Mouse (Mus musculus): Measurements from ENCODE around the gene 2210407C18Rik. TPM values are rescaled to one million over a fixed set of nuclear protein-coding genes. Genes with fewer than 3 reads are reported as not detected.

Gene 2210407C18Rik
- polyA plus RNA-seq (2016; fragmentation: Nextera tagmentation; extraction: Ambion mirVana) = not detected in 2 replicates

GRCm38 (mm10) chr11:58615975-58616374 is at the start of gene 2210407C18Rik:
Gene 2210407C18Rik (minus strand): TSS chr11:58616075.
- H3K36me3 ChIP-seq = no peaks in the 10 kb centered on the region
- no peak for ATAC-seq (ENCODE audit: low FRiP score)
- no peak within 1 kb of the TSS for H3K4me2 ChIP-seq (replicated peaks)
- 89% methylated on average over 4 of the region's 4 CpGs for WGBS
- H3K9ac ChIP-seq = no peak within 1 kb of the TSS
- no peak within 1 kb of the TSS for H3K4me3 ChIP-seq
- H3K27me3 ChIP-seq = no peaks in the 10 kb centered on the region
- peaks cover 9% of the 10 kb centered on the region for H3K4me1 ChIP-seq
- no peak within 1 kb of the TSS for H3K27ac ChIP-seq
- no peaks in the 10 kb centered on the region for H3K9me3 ChIP-seq (replicated peaks)

DNA sequence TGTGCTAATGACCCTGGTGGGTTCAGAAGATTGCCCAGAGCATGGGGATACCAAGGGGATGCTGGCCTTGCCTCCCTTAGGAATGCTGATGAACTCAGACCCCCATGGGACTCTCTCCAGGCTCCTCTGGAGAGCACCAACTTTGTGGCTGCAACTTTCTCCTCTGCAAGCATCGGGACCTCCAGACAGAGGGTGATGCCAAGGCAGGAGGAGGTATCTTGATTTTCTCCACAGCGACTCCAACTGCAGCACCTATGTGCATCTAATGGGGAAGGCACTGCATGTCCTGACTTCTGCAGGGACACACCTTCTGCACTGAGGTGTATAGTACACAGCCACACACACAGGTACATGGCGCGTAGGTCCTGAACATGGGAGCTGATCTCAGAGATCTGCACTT is 42.7 kb upstream of the 2210407C18Rik start, which contains the start of gene Olfr322:
Gene Olfr322 (plus strand): TSS at position 187 of the 400 bp plus-strand sequence.
- Histone ChIP-seq H3K4me1 (no peaks in the 10 kb centered on the region; the same call in 1 of the 2 replicates), H3K27me3 (no peaks in the 10 kb centered on the region), H3K27ac (no peak within 1 kb of the TSS), H3K4me2 (replicated peaks) (no peak within 1 kb of the TSS), H3K4me3 (no peak within 1 kb of the TSS), H3K9ac (no peak within 1 kb of the TSS), H3K36me3 (no peaks in the 10 kb centered on the region), H3K9me3 (replicated peaks) (no peaks in the 10 kb centered on the region)
- ATAC-seq (ENCODE audit: low FRiP score) = no peak
- WGBS = 92% methylated on average over 4 of the region's 4 CpGs

DNA sequence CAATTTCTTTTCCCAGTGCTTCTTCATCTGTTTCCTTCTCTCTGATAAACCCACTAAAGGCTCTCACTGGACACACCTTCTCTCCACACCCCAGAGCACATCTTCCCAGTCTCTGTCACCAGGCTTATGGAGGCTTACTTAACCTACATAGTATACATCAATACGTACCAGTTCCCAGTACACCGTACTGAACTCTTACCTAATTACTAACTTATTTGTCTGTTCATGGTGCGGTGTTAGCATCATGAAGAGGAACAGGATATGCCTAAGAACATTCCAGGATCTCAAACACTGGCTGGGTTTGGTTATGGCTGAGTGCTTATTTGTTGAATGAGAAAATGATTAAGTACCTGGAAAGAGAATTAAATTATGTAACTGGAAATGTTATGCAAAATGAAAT is 39.3 kb upstream of the 2210407C18Rik start:
- H3K4me1 ChIP-seq = no peaks in the 10 kb centered on the region; the same call in 1 of the 2 replicates
- WGBS = 85% methylated on average over 3 of the region's 3 CpGs
- H3K4me3 ChIP-seq = no peak overlapping the region
- no peak overlapping the region for H3K27ac ChIP-seq
- no peaks in the 10 kb centered on the region for H3K36me3 ChIP-seq
- 0 out of 2 replicates have a peak, but pooled peaks cover 3% of the 10 kb centered on the region for H3K9me3 ChIP-seq (replicated peaks)
- no peak for ATAC-seq (ENCODE audit: low FRiP score)
- no peak overlapping the region for H3K9ac ChIP-seq
- no peak overlapping the region for H3K4me2 ChIP-seq (replicated peaks)
- no peaks in the 10 kb centered on the region for H3K27me3 ChIP-seq

GRCm38 (mm10) chr11:58643350-58643749 is 27.5 kb upstream of the 2210407C18Rik start:
- WGBS = 36% methylated on average over 6 of the region's 6 CpGs
- H3K27me3 ChIP-seq = peaks cover 20% of the 10 kb centered on the region
- H3K27ac ChIP-seq = no peak overlapping the region
- H3K9ac ChIP-seq = no peak overlapping the region
- peaks cover 9% of the 10 kb centered on the region for H3K4me1 ChIP-seq
- no peaks in the 10 kb centered on the region for H3K36me3 ChIP-seq
- H3K4me2 ChIP-seq (replicated peaks) = no peak overlapping the region
- no peak overlapping the region for H3K4me3 ChIP-seq
- no peak for ATAC-seq (ENCODE audit: low FRiP score)
- H3K9me3 ChIP-seq (replicated peaks) = no peaks in the 10 kb centered on the region

GRCm38 (mm10) chr11:58641638-58642358 is 25.9 kb upstream of the 2210407C18Rik start:
- no peak overlapping the region for H3K27ac ChIP-seq
- H3K4me1 ChIP-seq = peaks cover 9% of the 10 kb centered on the region
- WGBS = 84% methylated on average over 13 of the region's 13 CpGs
- H3K9me3 ChIP-seq (replicated peaks) = no peaks in the 10 kb centered on the region
- H3K4me3 ChIP-seq = no peak overlapping the region
- H3K27me3 ChIP-seq = peaks cover 21% of the 10 kb centered on the region
- no peaks in the 10 kb centered on the region for H3K36me3 ChIP-seq
- no peak overlapping the region for H3K4me2 ChIP-seq (replicated peaks)
- ATAC-seq (ENCODE audit: low FRiP score) = no peak
- no peak overlapping the region for H3K9ac ChIP-seq

GRCm38 (mm10) chr11:58641057-58641456 is 25.2 kb upstream of the 2210407C18Rik start:
- Histone ChIP-seq H3K4me2 (replicated peaks) (peak overlapping the region; percentile 93), H3K9ac (peak overlapping the region; percentile 66), H3K36me3 (no peaks in the 10 kb centered on the region), H3K4me1 (peaks cover 9% of the 10 kb centered on the region), H3K9me3 (replicated peaks) (no peaks in the 10 kb centered on the region), H3K27me3 (peaks cover 21% of the 10 kb centered on the region), H3K27ac (no peak overlapping the region), H3K4me3 (peak overlapping the region; percentile 37)
- WGBS = 34% methylated on average over 14 of the region's 14 CpGs
- no peak for ATAC-seq (ENCODE audit: low FRiP score)

DNA sequence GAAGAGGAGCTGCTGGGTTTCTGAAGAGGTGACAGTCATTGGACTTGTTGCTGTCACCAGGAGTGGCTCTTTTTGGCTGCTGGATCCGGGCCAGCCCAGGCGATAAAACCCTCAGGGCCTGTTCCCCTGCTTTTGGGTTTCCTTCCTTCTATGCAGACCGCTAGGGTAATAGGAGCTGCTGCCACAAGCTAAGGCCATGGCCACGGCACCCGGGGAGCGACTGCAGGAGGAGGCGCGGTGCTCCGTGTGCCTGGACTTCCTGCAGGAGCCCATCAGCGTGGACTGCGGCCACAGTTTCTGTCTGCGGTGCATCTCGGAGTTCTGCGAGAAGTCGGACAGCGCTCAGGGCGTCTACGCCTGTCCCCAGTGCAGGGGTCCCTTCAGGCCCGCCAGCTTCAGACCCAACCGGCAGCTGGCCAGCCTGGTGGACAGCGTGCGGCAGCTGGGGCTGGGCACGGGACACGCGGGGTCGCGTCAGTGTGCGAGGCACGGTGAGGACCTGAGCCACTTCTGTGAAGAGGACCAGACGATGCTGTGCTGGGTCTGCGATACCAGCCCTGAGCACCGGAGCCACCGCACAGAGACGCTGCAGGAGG is 24.5 kb upstream of the 2210407C18Rik start, which contains the start of gene Trim58:
Gene Trim58 (plus strand): TSS at position 194 of the 596 bp plus-strand sequence.
- Histone ChIP-seq H3K4me2 (replicated peaks) (peak within 1 kb of the TSS; percentile 93), H3K4me3 (peak within 1 kb of the TSS; percentile 37), H3K9me3 (replicated peaks) (no peaks in the 10 kb centered on the region), H3K27me3 (peaks cover 21% of the 10 kb centered on the region), H3K27ac (no peak within 1 kb of the TSS), H3K36me3 (no peaks in the 10 kb centered on the region), H3K9ac (peak within 1 kb of the TSS; percentile 66), H3K4me1 (peaks cover 9% of the 10 kb centered on the region)
- WGBS = 7% methylated on average over 34 of the region's 34 CpGs
- no peak for ATAC-seq (ENCODE audit: low FRiP score)

GRCm38 (mm10) chr11:58638176-58638701 is 22.4 kb upstream of the 2210407C18Rik start:
- Histone ChIP-seq H3K4me1 (peaks cover 9% of the 10 kb centered on the region), H3K4me3 (no peak overlapping the region), H3K9me3 (replicated peaks) (no peaks in the 10 kb centered on the region), H3K4me2 (replicated peaks) (no peak overlapping the region), H3K27me3 (peaks cover 21% of the 10 kb centered on the region), H3K27ac (no peak overlapping the region), H3K36me3 (no peaks in the 10 kb centered on the region), H3K9ac (no peak overlapping the region)
- no peak for ATAC-seq (ENCODE audit: low FRiP score)
- 76% methylated on average over 7 of the region's 7 CpGs for WGBS

- peaks cover 9% of the 10 kb centered on the region for H3K4me1 ChIP-seq
- H3K4me3 ChIP-seq = no peak overlapping the region
- no peak overlapping the region for H3K9ac ChIP-seq
- H3K27ac ChIP-seq = no peak overlapping the region
- no peaks in the 10 kb centered on the region for H3K36me3 ChIP-seq
- H3K27me3 ChIP-seq = peaks cover 15% of the 10 kb centered on the region
- H3K9me3 ChIP-seq (replicated peaks) = no peaks in the 10 kb centered on the region
- no peak overlapping the region for H3K4me2 ChIP-seq (replicated peaks)
- ATAC-seq (ENCODE audit: low FRiP score) = no peak
- WGBS = 16% methylated on average over 3 of the region's 4 CpGs
These were observed 20.6 kb upstream of the 2210407C18Rik start for GRCm38 (mm10) chr11:58636376-58636977.

GRCm38 (mm10) chr11:58634878-58635277 is 19.0 kb upstream of the 2210407C18Rik start:
- Histone ChIP-seq H3K9ac (no peak overlapping the region), H3K4me3 (no peak overlapping the region), H3K4me1 (no peaks in the 10 kb centered on the region), H3K9me3 (replicated peaks) (no peaks in the 10 kb centered on the region), H3K27me3 (peaks cover 4% of the 10 kb centered on the region), H3K4me2 (replicated peaks) (no peak overlapping the region), H3K36me3 (no peaks in the 10 kb centered on the region), H3K27ac (no peak overlapping the region)
- no peak for ATAC-seq (ENCODE audit: low FRiP score)
- 72% methylated on average over 4 of the region's 4 CpGs for WGBS

- no peak within 1 kb of the TSS for H3K4me3 ChIP-seq
- H3K9ac ChIP-seq = no peak within 1 kb of the TSS
- no peaks in the 10 kb centered on the region for H3K36me3 ChIP-seq
- no peaks in the 10 kb centered on the region for H3K27me3 ChIP-seq
- H3K4me2 ChIP-seq (replicated peaks) = no peak within 1 kb of the TSS
- WGBS = 74% methylated on average over 5 of the region's 5 CpGs
- H3K27ac ChIP-seq = no peak within 1 kb of the TSS
- no peaks in the 10 kb centered on the region for H3K9me3 ChIP-seq (replicated peaks)
- no peaks in the 10 kb centered on the region for H3K4me1 ChIP-seq
- no peak for ATAC-seq (ENCODE audit: low FRiP score)
These were observed 14.5 kb upstream of the 2210407C18Rik start, which contains the start of gene Olfr323 for GRCm38 (mm10) chr11:58630401-58630800. Gene Olfr323 (minus strand): TSS chr11:58630501.

DNA sequence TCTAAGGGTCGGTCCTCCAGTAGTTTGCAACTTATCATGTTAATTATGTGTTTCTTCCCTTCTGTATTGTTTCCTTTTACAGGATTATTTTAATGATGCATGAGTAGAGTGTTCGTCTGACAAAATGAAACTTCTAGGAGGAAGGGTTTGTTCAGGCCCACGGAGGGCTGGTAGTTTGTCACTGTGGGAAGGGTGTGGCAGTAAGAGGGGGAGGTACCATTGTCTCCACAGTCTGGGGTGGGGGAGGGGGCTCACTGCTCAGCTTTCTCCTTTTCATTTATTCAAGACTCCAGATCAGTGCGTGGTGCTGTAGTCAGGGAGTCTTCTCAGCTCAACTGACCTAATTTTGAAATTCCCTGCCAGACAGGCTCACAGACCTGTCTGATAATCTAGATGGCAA is 10.3 kb upstream of the 2210407C18Rik start:
- WGBS = 55% methylated on average over 4 of the region's 4 CpGs
- Histone ChIP-seq H3K36me3 (no peaks in the 10 kb centered on the region), H3K9me3 (replicated peaks) (no peaks in the 10 kb centered on the region), H3K4me3 (no peak overlapping the region), H3K4me2 (replicated peaks) (no peak overlapping the region), H3K27ac (no peak overlapping the region), H3K27me3 (no peaks in the 10 kb centered on the region), H3K4me1 (no peaks in the 10 kb centered on the region), H3K9ac (no peak overlapping the region)
- ATAC-seq (ENCODE audit: low FRiP score) = no peak
